Mouse (Mus musculus) liver, postnatal 0 days (tissue): ENCODE results near the gene Slc1a2.

Experiments used
- CTCF ChIP-seq: sonication (generic); IDR thresholded peaks from 2 replicates; pipeline ENCODE4 v1.5.1; 2016; ENCODE audit warnings: antibody characterized with exemption, low read depth
- EP300 ChIP-seq: IDR thresholded peaks from 2 replicates; pipeline ENCODE4 v1.6.1; 2016; ENCODE audit warnings: antibody characterized with exemption, low read depth, mild to moderate bottlenecking

- TF ChIP-seq EP300 (no peak), CTCF (no peak)
Observed at GRCm38 (mm10) chr2:102712678-102713628, 54.5 kb downstream of the Slc1a2 start.
